Mouse (Mus musculus): ENCODE measurements around the gene Adat2. TPM values are rescaled to one million over a fixed set of nuclear protein-coding genes. Genes with fewer than 3 reads are reported as not detected.

Gene Adat2
- polyA plus RNA-seq, 1 experiment from 2014 or later: 4.7 TPM

GRCm38 (mm10) chr10:13566393-13566792 is 13.7 kb downstream of the Adat2 start:
- Histone ChIP-seq H3K4me1 (0 out of 2 replicates have a peak, but pooled peaks cover 7% of the 10 kb centered on the region), H3K36me3 (peaks cover 16% of the 10 kb centered on the region), H3K4me3 (no peak overlapping the region), H3K27me3 (ENCODE audit: insufficient read depth, poor library complexity, severe bottlenecking) (no peaks in the 10 kb centered on the region), H3K9me3 (no peaks in the 10 kb centered on the region), H3K27ac (no peak overlapping the region)
- no peak for DNase-seq (ENCODE audit: low spot score)
- WGBS: 57% methylated on average over 13 of the region's 13 CpGs

GRCm38 (mm10) chr10:13569818-13570217 is 17.1 kb downstream of the Adat2 start:
- DNase-seq (ENCODE audit: low spot score): no peak
- 57% methylated on average over 7 of the region's 7 CpGs for WGBS
- H3K4me3 ChIP-seq: no peak overlapping the region
- H3K9me3 ChIP-seq: no peaks in the 10 kb centered on the region
- 0 out of 2 replicates have a peak, but pooled peaks cover 1% of the 10 kb centered on the region for H3K4me1 ChIP-seq
- no peak overlapping the region for H3K27ac ChIP-seq
- H3K27me3 ChIP-seq (ENCODE audit: insufficient read depth, poor library complexity, severe bottlenecking): no peaks in the 10 kb centered on the region
- H3K36me3 ChIP-seq: no peaks in the 10 kb centered on the region

- no peak for DNase-seq (ENCODE audit: low spot score)
- no peaks in the 10 kb centered on the region for H3K36me3 ChIP-seq
- H3K9me3 ChIP-seq: no peaks in the 10 kb centered on the region
- H3K27ac ChIP-seq: no peak overlapping the region
- no peaks in the 10 kb centered on the region for H3K4me1 ChIP-seq
- H3K4me3 ChIP-seq: no peak overlapping the region
- 78% methylated on average over 9 of the region's 9 CpGs for WGBS
- no peaks in the 10 kb centered on the region for H3K27me3 ChIP-seq (ENCODE audit: insufficient read depth, poor library complexity, severe bottlenecking)
These were observed 18.2 kb downstream of the Adat2 start for GRCm38 (mm10) chr10:13570697-13571538.

- H3K4me3 ChIP-seq: no peak overlapping the region
- no peak for DNase-seq (ENCODE audit: low spot score)
These were observed 19.3 kb downstream of the Adat2 start for GRCm38 (mm10) chr10:13572003-13572402.

GRCm38 (mm10) chr10:13572410-13572809 is 19.7 kb downstream of the Adat2 start:
- Histone ChIP-seq H3K27me3 (ENCODE audit: insufficient read depth, poor library complexity, severe bottlenecking) (no peaks in the 10 kb centered on the region), H3K36me3 (no peaks in the 10 kb centered on the region), H3K4me3 (no peak overlapping the region), H3K9me3 (no peaks in the 10 kb centered on the region), H3K27ac (no peak overlapping the region), H3K4me1 (no peaks in the 10 kb centered on the region)
- 79% methylated on average over 6 of the region's 6 CpGs for WGBS
- no peak for DNase-seq (ENCODE audit: low spot score)

More at GRCm38 (mm10) chr10:13572003-13572402, 19.3 kb downstream of the Adat2 start:
- Histone ChIP-seq H3K9me3 (no peaks in the 10 kb centered on the region), H3K27ac (no peak overlapping the region), H3K4me1 (no peaks in the 10 kb centered on the region), H3K27me3 (ENCODE audit: insufficient read depth, poor library complexity, severe bottlenecking) (no peaks in the 10 kb centered on the region), H3K36me3 (no peaks in the 10 kb centered on the region)
- 63% methylated on average over 10 of the region's 10 CpGs for WGBS

GRCm38 (mm10) chr10:13577123-13577522 is 24.4 kb downstream of the Adat2 start:
- Histone ChIP-seq H3K4me1 (no peaks in the 10 kb centered on the region), H3K27me3 (ENCODE audit: insufficient read depth, poor library complexity, severe bottlenecking) (no peaks in the 10 kb centered on the region), H3K36me3 (no peaks in the 10 kb centered on the region), H3K9me3 (no peaks in the 10 kb centered on the region), H3K4me3 (no peak overlapping the region), H3K27ac (no peak overlapping the region)
- DNase-seq (ENCODE audit: low spot score): no peak
- 72% methylated on average over 7 of the region's 7 CpGs for WGBS

- DNase-seq (ENCODE audit: low spot score): no peak
- Histone ChIP-seq H3K27me3 (ENCODE audit: insufficient read depth, poor library complexity, severe bottlenecking) (no peaks in the 10 kb centered on the region), H3K4me3 (no peak overlapping the region), H3K27ac (no peak overlapping the region), H3K4me1 (no peaks in the 10 kb centered on the region), H3K9me3 (no peaks in the 10 kb centered on the region), H3K36me3 (no peaks in the 10 kb centered on the region)
- 61% methylated on average over 2 of the region's 2 CpGs for WGBS
These were observed 35.2 kb downstream of the Adat2 start for GRCm38 (mm10) chr10:13587914-13588313.

- Histone ChIP-seq H3K36me3 (no peaks in the 10 kb centered on the region), H3K9me3 (no peaks in the 10 kb centered on the region), H3K4me1 (no peaks in the 10 kb centered on the region), H3K4me3 (no peak overlapping the region), H3K27ac (no peak overlapping the region), H3K27me3 (ENCODE audit: insufficient read depth, poor library complexity, severe bottlenecking) (no peaks in the 10 kb centered on the region)
- 88% methylated on average over 10 of the region's 10 CpGs for WGBS
- no peak for DNase-seq (ENCODE audit: low spot score)
These were observed 39.5 kb downstream of the Adat2 start for GRCm38 (mm10) chr10:13592196-13592595.

- 89% methylated on average over 3 of the region's 3 CpGs for WGBS
- no peaks in the 10 kb centered on the region for H3K27me3 ChIP-seq (ENCODE audit: insufficient read depth, poor library complexity, severe bottlenecking)
- no peak overlapping the region for H3K27ac ChIP-seq
- H3K9me3 ChIP-seq: no peaks in the 10 kb centered on the region
- H3K4me3 ChIP-seq: no peak overlapping the region
- DNase-seq (ENCODE audit: low spot score): no peak
- no peaks in the 10 kb centered on the region for H3K4me1 ChIP-seq
- no peaks in the 10 kb centered on the region for H3K36me3 ChIP-seq
These were observed 40.8 kb downstream of the Adat2 start for GRCm38 (mm10) chr10:13593529-13593928.

- Histone ChIP-seq H3K36me3 (no peaks in the 10 kb centered on the region), H3K27me3 (ENCODE audit: insufficient read depth, poor library complexity, severe bottlenecking) (no peaks in the 10 kb centered on the region), H3K4me1 (no peaks in the 10 kb centered on the region), H3K4me3 (no peak overlapping the region), H3K9me3 (peaks cover 7% of the 10 kb centered on the region), H3K27ac (no peak overlapping the region)
- no peak for DNase-seq (ENCODE audit: low spot score)
- WGBS: 51% methylated on average over 3 of the region's 3 CpGs
These were observed 43.4 kb downstream of the Adat2 start for GRCm38 (mm10) chr10:13596073-13596472.

GRCm38 (mm10) chr10:13596866-13597265 is 44.2 kb downstream of the Adat2 start:
- Histone ChIP-seq H3K9me3 (peaks cover 7% of the 10 kb centered on the region), H3K27ac (no peak overlapping the region), H3K4me3 (no peak overlapping the region), H3K4me1 (no peaks in the 10 kb centered on the region), H3K27me3 (ENCODE audit: insufficient read depth, poor library complexity, severe bottlenecking) (no peaks in the 10 kb centered on the region), H3K36me3 (no peaks in the 10 kb centered on the region)
- no peak for DNase-seq (ENCODE audit: low spot score)
- WGBS: 82% methylated on average over 9 of the region's 9 CpGs

- Histone ChIP-seq H3K4me3 (no peak overlapping the region), H3K9me3 (peaks cover 7% of the 10 kb centered on the region), H3K27me3 (ENCODE audit: insufficient read depth, poor library complexity, severe bottlenecking) (no peaks in the 10 kb centered on the region), H3K27ac (no peak overlapping the region), H3K36me3 (no peaks in the 10 kb centered on the region), H3K4me1 (no peaks in the 10 kb centered on the region)
- no peak for DNase-seq (ENCODE audit: low spot score)
- WGBS: 76% methylated on average over 8 of the region's 8 CpGs
These were observed 44.8 kb downstream of the Adat2 start for GRCm38 (mm10) chr10:13597491-13597890.

- Histone ChIP-seq H3K4me1 (no peaks in the 10 kb centered on the region), H3K27me3 (ENCODE audit: insufficient read depth, poor library complexity, severe bottlenecking) (no peaks in the 10 kb centered on the region), H3K4me3 (no peak overlapping the region), H3K36me3 (no peaks in the 10 kb centered on the region), H3K27ac (no peak overlapping the region), H3K9me3 (peaks cover 7% of the 10 kb centered on the region)
- no peak for DNase-seq (ENCODE audit: low spot score)
- WGBS: 68% methylated on average over 2 of the region's 2 CpGs
These were observed 48.2 kb downstream of the Adat2 start for GRCm38 (mm10) chr10:13600926-13601325.
